Mouse (Mus musculus) embryonic facial prominence, embryonic 12.5 days (tissue): Measurements from ENCODE around the gene Exosc1. TPM values are rescaled to one million over a fixed set of nuclear protein-coding genes. Genes with fewer than 3 reads are reported as not detected.
A peak's percentile ranks its signal among the peaks of the same experiment; 100 is the strongest.
"Not testable (repeated sequence)": the region's sequence is repeated elsewhere in the genome, so short reads cannot be mapped to it uniquely, and the experiment has no call there.

Source experiments
- ATAC-seq: fragments of 200-750 bp; cut with Nextera tagmentation; 2 replicates; pipeline ENCODE4 v1.8.0; 2017; ENCODE audit not compliant: insufficient number of reproducible peaks, insufficient read depth, low FRiP score, low TSS enrichment
- H3K27ac ChIP-seq: fragments of 300-500 bp; sonication (generic); 2 replicates; pipeline ENCODE4 v1.5.1; 2016; ENCODE audit warnings: mild to moderate bottlenecking
- H3K27me3 ChIP-seq: fragments of 300-500 bp; sonication (generic); 2 replicates; pipeline ENCODE4 v1.6.1; 2016; ENCODE audit warnings: mild to moderate bottlenecking, moderate library complexity
- H3K36me3 ChIP-seq: fragments of 300-500 bp; sonication (generic); 2 replicates; pipeline ENCODE4 v1.6.1; 2016; ENCODE audit warnings: mild to moderate bottlenecking
- H3K4me1 ChIP-seq: fragments of 300-500 bp; sonication (generic); 2 replicates; pipeline ENCODE4 v1.6.1; 2016
- H3K4me2 ChIP-seq: fragments of 300-500 bp; sonication (generic); replicated peaks from 2 replicates; pipeline ENCODE4 v1.6.1; 2016; ENCODE audit warnings: mild to moderate bottlenecking, moderate library complexity
- H3K4me3 ChIP-seq: fragments of 300-500 bp; sonication (generic); 2 replicates; pipeline ENCODE4 v1.5.1; 2016; ENCODE audit warnings: mild to moderate bottlenecking
- H3K9ac ChIP-seq: fragments of 300-500 bp; sonication (generic); 2 replicates; pipeline ENCODE4 v1.6.1; 2016; ENCODE audit warnings: mild to moderate bottlenecking, moderate library complexity
- H3K9me3 ChIP-seq: fragments of 300-500 bp; sonication (generic); 2 replicates; pipeline ENCODE4 v1.6.1; 2016; ENCODE audit warnings: mild to moderate bottlenecking, moderate library complexity
- WGBS: fragments of 180-500 bp; shearing (Covaris S2); methylation state at CpG from one replicate; pipeline ENCODE4 v1.1.7; 2016; 5-methylcytosine and 5-hydroxymethylcytosine counted together
- polyA plus RNA-seq: library from polyadenylated mRNA; unstranded; fragments of >200 nt; fragmentation: Nextera tagmentation; extraction: Ambion mirVana; gene quantifications from 2 replicates; pipeline ENCODE4 v1.2.1, GENCODE M21; 2016

Gene Exosc1
- polyA plus RNA-seq, 1 experiment from 2014 or later: 81.5 TPM

GRCm38 (mm10) chr19:41943841-41944240 lies 10.6 kb upstream of the Exosc1 start:
- H3K36me3 ChIP-seq: peaks cover 94% of the 10 kb centered on the region
- no peak overlapping the region for H3K4me2 ChIP-seq
- H3K27me3 ChIP-seq: no peaks in the 10 kb centered on the region
- no peak for ATAC-seq
- WGBS: 83% methylated on average over 7 of the region's 7 CpGs
- H3K9ac ChIP-seq: no peak overlapping the region
- H3K4me1 ChIP-seq: no peaks in the 10 kb centered on the region
- H3K4me3 ChIP-seq: no peak overlapping the region
- H3K27ac ChIP-seq: no peak overlapping the region
- H3K9me3 ChIP-seq: no peaks in the 10 kb centered on the region; the same call in 1 of the 2 replicates

GRCm38 (mm10) chr19:41938539-41938938 lies 5.3 kb upstream of the Exosc1 start:
- Histone ChIP-seq H3K36me3 (peaks cover 65% of the 10 kb centered on the region), H3K9ac (no peak overlapping the region), H3K9me3 (no peaks in the 10 kb centered on the region), H3K4me1 (peaks cover 11% of the 10 kb centered on the region), H3K4me2 (no peak overlapping the region), H3K4me3 (no peak overlapping the region), H3K27ac (no peak overlapping the region), H3K27me3 (no peaks in the 10 kb centered on the region)
- 89% methylated on average over 5 of the region's 5 CpGs for whole genome bisulfite sequencing
- ATAC-seq: no peak

- H3K4me1 ChIP-seq: peaks cover 19% of the 10 kb centered on the region
- 89% methylated on average over 1 of the region's 1 CpGs for WGBS
- no peak overlapping the region for H3K4me3 ChIP-seq
- H3K4me2 ChIP-seq: no peak overlapping the region
- no peak for ATAC-seq
- H3K27ac ChIP-seq: no peak overlapping the region
- H3K9me3 ChIP-seq: no peaks in the 10 kb centered on the region
- H3K27me3 ChIP-seq: no peaks in the 10 kb centered on the region
- peaks cover 40% of the 10 kb centered on the region for H3K36me3 ChIP-seq
- no peak overlapping the region for H3K9ac ChIP-seq
These were observed 2.7 kb upstream of the Exosc1 start for GRCm38 (mm10) chr19:41935921-41936320.

GRCm38 (mm10) chr19:41934124-41934523 lies 901 bp upstream of the Exosc1 start:
- Histone ChIP-seq H3K4me1 (peaks cover 19% of the 10 kb centered on the region), H3K4me3 (peak overlapping the region; percentile 93), H3K27me3 (no peaks in the 10 kb centered on the region), H3K27ac (no peak overlapping the region), H3K9ac (peak overlapping the region; percentile 88), H3K4me2 (peak overlapping the region; percentile 82), H3K36me3 (peaks cover 33% of the 10 kb centered on the region), H3K9me3 (no peaks in the 10 kb centered on the region)
- ATAC-seq: no peak
- 42% methylated on average over 6 of the region's 6 CpGs for WGBS

GRCm38 (mm10) chr19:41932686-41933085 lies 537 bp downstream of the Exosc1 start:
- Histone ChIP-seq H3K4me2 (peak overlapping the region; percentile 82), H3K27ac (peak overlapping the region; percentile 61; the same call in 1 of the 2 replicates), H3K9me3 (no peaks in the 10 kb centered on the region), H3K4me1 (peaks cover 19% of the 10 kb centered on the region), H3K9ac (peak overlapping the region; percentile 88), H3K36me3 (peaks cover 32% of the 10 kb centered on the region), H3K27me3 (no peaks in the 10 kb centered on the region), H3K4me3 (peak overlapping the region; percentile 93)
- ATAC-seq: no peak
- WGBS: under 1% methylated on average over 28 of the region's 28 CpGs

GRCm38 (mm10) chr19:41920412-41921067 lies 12.7 kb downstream of the Exosc1 start:
- 79% methylated on average over 5 of the region's 5 CpGs for WGBS
- peaks cover 50% of the 10 kb centered on the region for H3K36me3 ChIP-seq

GRCm38 (mm10) chr19:41919471-41919870 lies 13.8 kb downstream of the Exosc1 start:
- Histone ChIP-seq H3K9ac (no peak overlapping the region), H3K4me3 (no peak overlapping the region), H3K27me3 (no peaks in the 10 kb centered on the region), H3K4me2 (no peak overlapping the region), H3K36me3 (peaks cover 45% of the 10 kb centered on the region), H3K9me3 (no peaks in the 10 kb centered on the region), H3K4me1 (0 out of 2 replicates have a peak, but pooled peaks cover 4% of the 10 kb centered on the region), H3K27ac (no peak overlapping the region)
- 80% methylated on average over 4 of the region's 4 CpGs for WGBS
- no peak for ATAC-seq

More at GRCm38 (mm10) chr19:41920412-41921067, 12.7 kb downstream of the Exosc1 start:
- no peak for ATAC-seq
- H3K27ac ChIP-seq: no peak overlapping the region
- H3K4me2 ChIP-seq: no peak overlapping the region
- no peaks in the 10 kb centered on the region for H3K27me3 ChIP-seq
- no peaks in the 10 kb centered on the region for H3K9me3 ChIP-seq
- H3K4me1 ChIP-seq: no peaks in the 10 kb centered on the region
- H3K9ac ChIP-seq: no peak overlapping the region
- H3K4me3 ChIP-seq: no peak overlapping the region

GRCm38 (mm10) chr19:41916853-41917252 lies 16.4 kb downstream of the Exosc1 start:
- no peak overlapping the region for H3K27ac ChIP-seq
- H3K9ac ChIP-seq: no peak overlapping the region
- no peak for ATAC-seq
- H3K4me3 ChIP-seq: no peak overlapping the region
- no peaks in the 10 kb centered on the region for H3K9me3 ChIP-seq
- 83% methylated on average over 4 of the region's 4 CpGs for WGBS
- H3K27me3 ChIP-seq: no peaks in the 10 kb centered on the region
- peaks cover 35% of the 10 kb centered on the region for H3K36me3 ChIP-seq
- H3K4me2 ChIP-seq: no peak overlapping the region
- H3K4me1 ChIP-seq: peaks cover 15% of the 10 kb centered on the region

GRCm38 (mm10) chr19:41915294-41915693 lies 17.9 kb downstream of the Exosc1 start:
- H3K9me3 ChIP-seq: no peaks in the 10 kb centered on the region
- 82% methylated on average over 3 of the region's 3 CpGs for WGBS
- no peaks in the 10 kb centered on the region for H3K27me3 ChIP-seq
- H3K27ac ChIP-seq: no peak overlapping the region
- H3K36me3 ChIP-seq: peaks cover 35% of the 10 kb centered on the region
- H3K9ac ChIP-seq: no peak overlapping the region
- ATAC-seq: no peak
- no peak overlapping the region for H3K4me2 ChIP-seq
- no peak overlapping the region for H3K4me3 ChIP-seq
- H3K4me1 ChIP-seq: peaks cover 15% of the 10 kb centered on the region

- not testable (repeated sequence) for H3K27me3 ChIP-seq, H3K4me3 ChIP-seq, H3K9ac ChIP-seq, H3K9me3 ChIP-seq, ATAC-seq, H3K27ac ChIP-seq
- peaks cover 29% of the 10 kb centered on the region for H3K36me3 ChIP-seq
- H3K4me1 ChIP-seq: peaks cover 15% of the 10 kb centered on the region
- H3K4me2 ChIP-seq: peak overlapping the region; percentile 78
These were observed 18.7 kb downstream of the Exosc1 start for GRCm38 (mm10) chr19:41914592-41914882.

- Histone ChIP-seq H3K27me3 (no peaks in the 10 kb centered on the region), H3K36me3 (peaks cover 24% of the 10 kb centered on the region), H3K27ac (no peak overlapping the region), H3K9ac (peak overlapping the region; percentile 85), H3K9me3 (no peaks in the 10 kb centered on the region), H3K4me1 (peaks cover 15% of the 10 kb centered on the region), H3K4me3 (peak overlapping the region; percentile 76), H3K4me2 (peak overlapping the region; percentile 78)
- ATAC-seq: no peak
- WGBS: 37% methylated on average over 6 of the region's 6 CpGs
These were observed 19.2 kb downstream of the Exosc1 start for GRCm38 (mm10) chr19:41913774-41914591.
